Mouse (Mus musculus): Measurements from ENCODE around the gene Abca1.

DNA sequence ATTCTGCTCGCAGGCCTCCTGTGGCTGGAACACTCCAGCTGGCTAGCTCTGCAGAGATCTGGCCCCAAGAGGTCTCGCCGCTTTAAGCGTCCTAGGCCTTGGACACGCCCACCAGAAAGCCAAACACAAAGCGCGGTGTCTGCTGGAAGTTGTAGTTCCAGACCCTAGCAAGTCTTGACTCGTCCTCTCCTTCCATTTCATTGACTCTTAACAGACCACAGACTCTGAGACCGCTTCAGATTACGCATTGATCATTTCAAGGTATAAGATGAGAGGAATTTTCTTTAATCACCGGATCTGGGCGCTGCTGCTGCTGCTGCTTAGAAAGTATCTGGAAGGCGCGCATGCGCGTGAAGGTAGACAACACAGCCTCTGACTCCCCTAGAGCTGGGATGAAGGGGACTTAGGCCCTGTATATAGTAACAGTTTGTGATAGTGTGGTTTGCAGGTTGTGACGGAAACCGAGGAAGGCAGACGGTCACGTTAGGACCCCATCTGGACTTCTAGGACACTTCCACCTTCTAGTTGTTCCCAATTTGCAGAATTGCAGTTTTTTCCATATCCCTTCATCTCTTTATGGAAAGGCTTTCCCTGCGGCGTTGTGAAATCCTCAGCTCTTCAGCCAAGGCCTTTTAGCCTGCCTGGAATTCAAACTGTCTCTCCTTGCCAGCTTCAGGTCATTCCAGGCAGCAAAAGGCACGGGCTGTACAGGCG lies 36.5 kb upstream of the Abca1 start:
- TF ChIP-seq CTCF (IDR thresholded peaks at IDR 0.05; ENCODE audit: low read depth) (peak; percentile 37), EP300 (optimal IDR thresholded peaks at IDR 0.05) (no peak)
